Mouse (Mus musculus): ENCODE data around the gene Rrm2.
A peak's percentile ranks its signal among the peaks of the same experiment; 100 is the strongest.
"Not testable (repeated sequence)": the region's sequence is repeated elsewhere in the genome, so short reads cannot be mapped to it uniquely, and the experiment has no call there.

Rrm2 gene

GRCm38 (mm10) chr12:24707954-24708823, at the start of gene Rrm2:
Rrm2 (plus strand) TSS chr12:24708241.
- DNase-seq (ENCODE audit: low spot score in 2 of 2), result peak; percentile 85 to 90

DNA sequence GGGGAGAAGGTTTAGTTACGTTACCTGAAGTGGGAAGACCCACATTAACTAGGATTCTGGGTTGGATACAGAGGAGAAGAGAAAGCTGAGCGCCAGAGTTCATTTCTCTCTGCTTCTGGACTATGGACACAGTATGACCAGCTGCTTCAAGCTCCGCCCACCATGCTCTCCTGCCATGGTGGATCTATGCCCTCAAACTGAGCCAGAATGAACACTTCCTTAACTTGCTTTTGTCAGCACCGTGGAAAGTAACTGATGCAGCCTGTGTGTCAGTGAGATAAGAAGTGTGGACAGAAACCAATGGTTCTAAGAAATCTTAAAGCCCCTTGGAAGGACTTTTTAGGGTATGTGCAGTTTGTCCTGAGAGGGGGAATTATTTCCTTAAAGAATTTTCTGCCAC, 49.0 kb upstream of the Rrm2 start:
- DNase-seq (ENCODE audit: low spot score in 2 of 2), result no peak

- DNase-seq (ENCODE audit: low spot score in 2 of 2), result no peak
Measured at GRCm38 (mm10) chr12:24659923-24660322, 48.1 kb upstream of the Rrm2 start.

DNA sequence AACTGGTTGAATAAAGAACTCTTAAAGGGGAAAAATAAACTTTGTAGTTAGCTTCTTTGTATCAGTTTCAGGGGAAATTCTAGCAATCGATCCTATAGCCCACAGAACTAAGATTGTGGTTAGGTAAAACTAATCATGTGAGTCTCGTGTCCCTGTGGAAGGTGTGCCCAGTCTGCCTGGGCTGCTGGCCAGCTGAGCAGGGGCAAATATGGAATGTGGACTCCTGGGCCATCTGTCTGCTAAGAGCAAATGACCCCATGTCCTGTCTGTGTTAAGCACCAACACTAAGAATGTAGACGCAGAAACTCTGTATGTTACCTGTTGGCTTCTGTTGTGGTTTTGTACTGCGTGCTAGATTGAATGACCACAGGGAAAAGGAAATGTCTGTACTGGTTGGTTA, 46.9 kb upstream of the Rrm2 start:
- no peak for DNase-seq (ENCODE audit: low spot score in 2 of 2)

GRCm38 (mm10) chr12:24662131-24662530, 45.9 kb upstream of the Rrm2 start:
- no peak for DNase-seq (ENCODE audit: low spot score in 2 of 2)

GRCm38 (mm10) chr12:24680096-24680491, 27.9 kb upstream of the Rrm2 start:
- peak in 1 of 2 experiments; percentile 20 for DNase-seq (ENCODE audit: low spot score in 2 of 2)

DNA sequence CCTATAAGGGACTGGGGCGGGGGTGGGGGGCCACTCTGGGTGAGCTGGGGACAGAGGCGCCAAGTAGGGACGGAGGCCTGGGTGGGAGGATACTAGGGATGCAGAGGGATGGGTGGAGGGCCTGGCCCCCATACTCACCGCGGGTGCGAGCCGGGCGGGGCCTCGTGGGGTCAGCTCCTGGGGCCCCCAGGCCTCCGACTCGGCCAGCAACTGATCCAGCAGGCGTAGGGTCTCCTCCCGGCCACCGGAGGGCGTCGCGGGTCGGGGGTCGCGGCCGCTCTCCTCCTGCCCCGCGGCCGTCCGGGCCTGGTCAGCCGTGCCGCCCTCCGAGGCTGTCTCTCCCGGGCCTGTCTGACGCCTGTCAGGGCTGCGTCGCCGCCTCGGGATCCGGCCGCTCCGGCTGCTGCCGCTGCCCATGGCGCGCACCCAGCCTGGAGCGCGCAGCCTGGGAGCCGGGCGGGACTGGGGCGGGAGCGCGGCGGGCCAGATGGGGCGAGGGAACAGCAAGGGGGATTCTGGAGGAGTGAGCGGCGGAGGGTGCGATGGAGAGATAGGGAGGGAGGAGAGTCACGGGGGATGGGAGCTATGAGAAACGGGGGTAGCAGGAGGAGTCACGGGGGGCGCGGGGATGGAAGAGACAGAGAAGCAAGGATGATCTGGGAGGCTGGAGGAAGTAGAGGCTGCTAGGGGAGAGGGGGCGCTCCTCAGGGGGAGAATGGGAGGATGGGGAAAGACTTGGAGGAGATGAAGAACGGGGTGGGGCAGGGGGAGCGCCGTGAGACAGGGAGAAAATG, 27.4 kb upstream of the Rrm2 start:
- peak in 1 of 2 experiments; percentile 27 for DNase-seq (ENCODE audit: low spot score in 2 of 2)

- peak; percentile 26 to 37 for DNase-seq (ENCODE audit: low spot score in 2 of 2)
Measured at GRCm38 (mm10) chr12:24681286-24682023, 26.6 kb upstream of the Rrm2 start, which contains the start of gene Cys1. Cys1 (minus strand) TSS chr12:24681813.

DNA sequence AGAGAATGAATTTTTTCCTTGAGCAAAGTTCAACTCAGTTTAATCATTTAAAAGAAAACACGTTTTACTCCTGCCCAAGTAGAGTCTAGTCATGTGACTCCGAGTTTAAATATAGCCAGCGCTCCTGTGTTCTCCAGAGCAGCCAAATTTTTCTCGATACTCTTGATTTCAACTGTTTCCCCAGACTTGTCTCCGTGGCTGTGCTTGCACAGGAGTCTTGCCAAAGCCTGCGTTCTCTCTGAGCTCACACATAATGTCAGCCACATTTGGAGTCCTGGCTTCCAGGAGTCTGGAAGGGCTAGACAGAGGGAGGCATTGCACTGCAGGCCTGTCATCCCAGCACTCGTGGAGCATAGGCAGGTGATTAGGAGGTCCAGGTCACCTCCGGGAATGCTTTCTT, 25.5 kb upstream of the Rrm2 start:
- peak; percentile 20 to 28 for DNase-seq (ENCODE audit: low spot score in 2 of 2)

GRCm38 (mm10) chr12:24683461-24683860, 24.6 kb upstream of the Rrm2 start:
- no peak for DNase-seq (ENCODE audit: low spot score in 2 of 2)

GRCm38 (mm10) chr12:24686038-24686695, 21.9 kb upstream of the Rrm2 start:
- DNase-seq (ENCODE audit: low spot score in 2 of 2), result no peak

- DNase-seq (ENCODE audit: low spot score in 2 of 2), result no peak
Measured at GRCm38 (mm10) chr12:24686696-24687346, 21.2 kb upstream of the Rrm2 start.

GRCm38 (mm10) chr12:24690351-24690750, 17.7 kb upstream of the Rrm2 start:
- DNase-seq (ENCODE audit: low spot score in 2 of 2), result no peak

DNA sequence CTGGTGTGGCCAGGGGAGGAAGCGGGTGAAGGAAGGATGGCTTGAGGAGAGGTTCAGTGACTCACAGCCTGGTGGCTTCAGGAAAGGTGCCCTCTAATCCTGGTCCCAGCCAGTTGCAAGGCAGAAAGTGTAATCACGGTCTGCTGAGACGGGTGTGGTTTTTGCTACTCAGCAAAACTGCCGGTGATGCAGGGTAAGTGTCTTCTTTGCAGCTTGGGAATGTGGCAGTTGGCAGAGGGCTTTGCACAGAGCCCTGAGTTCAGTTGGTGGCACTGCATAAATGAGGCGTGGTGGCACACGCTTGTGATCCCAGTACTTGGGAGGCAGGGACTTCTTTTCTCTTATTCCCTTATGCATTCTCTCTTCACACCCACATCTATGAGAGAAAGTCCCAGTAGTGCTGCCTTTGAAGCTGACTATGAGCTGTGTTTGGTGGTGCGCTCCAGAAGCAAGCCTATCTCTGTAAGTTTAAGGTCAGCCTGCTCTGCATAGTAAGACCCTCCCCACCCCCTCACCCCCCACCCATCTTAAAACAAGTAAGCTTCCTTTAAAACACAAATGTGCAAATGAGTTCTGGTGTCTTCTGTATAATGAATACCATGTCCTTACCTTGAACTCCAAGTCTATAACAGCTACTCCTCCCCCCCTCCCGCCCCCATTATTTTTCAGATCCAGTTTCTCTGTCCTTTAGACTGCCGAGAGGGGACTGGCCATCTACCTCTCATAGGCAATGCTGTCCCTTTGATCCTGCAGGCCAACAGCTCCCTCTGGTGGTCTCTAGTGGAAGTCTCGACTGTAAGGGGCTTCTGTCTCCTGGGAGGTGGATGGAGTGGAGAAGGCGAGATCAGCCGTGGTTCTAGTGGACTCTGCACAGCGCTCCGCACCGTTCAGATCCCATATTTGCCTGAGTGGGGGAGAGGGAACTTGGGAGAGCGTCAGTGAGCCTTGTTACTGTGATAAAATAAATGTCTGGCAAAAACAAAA, 11.2 kb upstream of the Rrm2 start:
- DNase-seq (ENCODE audit: low spot score in 2 of 2), result peak; percentile 71 to 79

DNA sequence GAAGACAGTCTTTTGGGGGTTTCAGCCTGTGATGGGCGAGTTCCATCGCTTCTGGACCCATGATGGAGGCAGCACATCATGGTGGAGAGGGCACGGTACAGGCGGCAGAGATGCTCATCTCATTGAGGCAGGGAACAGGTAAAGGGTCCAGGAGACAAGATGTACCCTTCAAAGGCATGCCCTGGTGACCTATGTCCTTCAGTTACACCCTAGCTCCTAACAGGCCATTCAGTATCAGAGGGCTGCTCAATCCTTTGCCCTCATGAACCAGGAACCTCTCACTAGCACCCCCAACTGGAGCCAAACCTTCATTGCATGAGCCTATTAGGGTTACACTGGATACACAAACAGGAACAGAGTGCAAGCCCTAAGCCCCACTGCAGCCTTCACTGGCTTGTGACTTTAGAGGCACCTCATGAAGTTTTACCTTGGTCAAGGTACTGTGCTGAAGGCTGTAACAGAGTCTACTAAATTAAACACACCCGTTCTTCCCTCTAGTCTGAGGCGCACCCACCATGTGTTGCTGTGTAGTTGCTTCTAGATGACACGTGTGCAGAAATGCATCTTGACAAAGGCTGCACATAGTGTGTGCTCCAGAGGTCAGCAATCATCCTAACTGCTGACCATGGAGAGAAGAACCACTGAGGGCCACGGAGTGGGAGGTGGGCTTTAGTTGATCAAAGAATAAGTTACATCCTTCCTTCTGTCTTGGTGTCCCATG, 10.4 kb upstream of the Rrm2 start:
- DNase-seq (ENCODE audit: low spot score in 2 of 2), result no peak

DNA sequence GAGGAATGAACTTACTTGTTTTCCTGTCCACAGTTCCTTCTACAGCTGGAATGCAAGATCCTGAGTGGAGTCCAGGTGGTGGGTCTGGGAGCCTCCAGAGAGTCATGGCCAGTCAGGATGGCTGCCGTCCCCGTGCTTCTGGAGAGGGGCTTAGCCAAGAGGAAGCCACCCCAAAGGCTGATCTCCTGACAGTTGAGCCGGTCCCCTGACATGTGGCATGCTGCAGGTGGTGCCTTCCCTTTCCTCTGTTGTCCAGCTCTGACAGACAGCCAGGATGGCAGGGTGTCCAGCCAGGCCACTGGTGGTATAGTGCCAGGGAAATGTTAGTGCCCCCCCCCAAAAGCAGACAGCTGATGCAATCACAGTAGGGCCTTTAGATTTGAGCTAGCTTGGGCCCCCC, 9.5 kb upstream of the Rrm2 start:
- no peak for DNase-seq (ENCODE audit: low spot score in 2 of 2)

GRCm38 (mm10) chr12:24699578-24699977, 8.5 kb upstream of the Rrm2 start:
- DNase-seq (ENCODE audit: low spot score in 2 of 2), result no peak

- not testable (repeated sequence) for DNase-seq (ENCODE audit: low spot score in 2 of 2)
Measured at GRCm38 (mm10) chr12:24701621-24702020, 6.4 kb upstream of the Rrm2 start.

GRCm38 (mm10) chr12:24703013-24703412, 5.0 kb upstream of the Rrm2 start:
- DNase-seq (ENCODE audit: low spot score in 2 of 2), result no peak

All from urinary bladder, adult 18-20 months (tissue).